Mouse (Mus musculus) lung, adult 2 months (tissue): ENCODE data around the gene Vmn2r24.

ENCODE experiments used
- CTCF ChIP-seq: fragments of 200-500 bp; IDR thresholded peaks from 2 replicates; pipeline ENCODE4 v1.5.1; 2011; ENCODE audit warnings: mild to moderate bottlenecking, low read length, control low read depth; ENCODE audit not compliant: insufficient read depth
- POLR2A ChIP-seq: fragments of 200-500 bp; IDR thresholded peaks from 2 replicates; pipeline ENCODE4 v1.6.1; 2011; ENCODE audit warnings: low read depth, mild to moderate bottlenecking, control low read depth, low read length, borderline replicate concordance; ENCODE audit errors: extremely low read depth

DNA sequence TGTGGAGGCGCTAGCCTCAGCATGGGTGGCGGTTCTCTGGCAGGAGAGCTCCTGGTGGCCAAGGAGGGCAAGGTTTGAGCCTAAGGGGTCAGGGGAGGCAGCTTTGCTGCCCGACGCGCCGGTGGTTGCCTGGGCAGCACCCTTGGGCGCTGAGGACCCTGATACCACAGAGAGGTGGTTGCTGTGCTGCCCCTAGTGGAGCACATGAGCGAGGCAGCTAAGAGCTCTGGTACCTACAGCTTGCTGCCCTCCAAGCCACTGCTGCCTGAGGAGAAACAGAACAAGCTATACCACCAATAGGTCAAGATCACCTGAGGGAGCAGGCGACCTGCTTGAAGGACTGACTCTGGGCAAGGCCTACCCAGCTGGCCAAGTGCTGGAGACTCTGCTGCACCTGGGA is 15.1 kb downstream of the Vmn2r24 start:
- TF ChIP-seq CTCF (no peak), POLR2A (no peak)
